Mouse (Mus musculus) C2C12 (cell line): Measurements from ENCODE around the gene Ddhd1.

Experiments
- CEBPB ChIP-seq: IDR thresholded peaks from one replicate; pipeline ENCODE4 v1.6.1; 2011; ENCODE audit warnings: low read depth, mild to moderate bottlenecking, control low read depth, moderate library complexity
- CTCF ChIP-seq: IDR thresholded peaks from one replicate; pipeline ENCODE4 v1.5.1; 2011; ENCODE audit not compliant: control insufficient read depth, insufficient read depth, insufficient read length
- FOSL1 ChIP-seq: IDR thresholded peaks from one replicate; pipeline ENCODE4 v1.8.0; 2011; ENCODE audit warnings: mild to moderate bottlenecking, low read length; ENCODE audit not compliant: poor library complexity, insufficient read depth, severe bottlenecking
- MAX ChIP-seq: IDR thresholded peaks from one replicate; pipeline ENCODE4 v1.6.1; 2011; ENCODE audit warnings: mild to moderate bottlenecking, control low read depth
- MYOD1 ChIP-seq: IDR thresholded peaks from one replicate; pipeline ENCODE4 v1.6.1; 2011; ENCODE audit warnings: low read depth; ENCODE audit not compliant: control insufficient read depth, insufficient read length
- USF1 ChIP-seq: IDR thresholded peaks from one replicate; pipeline ENCODE4 v1.6.1; 2011; ENCODE audit warnings: low read depth, mild to moderate bottlenecking, control low read depth, moderate library complexity

DNA sequence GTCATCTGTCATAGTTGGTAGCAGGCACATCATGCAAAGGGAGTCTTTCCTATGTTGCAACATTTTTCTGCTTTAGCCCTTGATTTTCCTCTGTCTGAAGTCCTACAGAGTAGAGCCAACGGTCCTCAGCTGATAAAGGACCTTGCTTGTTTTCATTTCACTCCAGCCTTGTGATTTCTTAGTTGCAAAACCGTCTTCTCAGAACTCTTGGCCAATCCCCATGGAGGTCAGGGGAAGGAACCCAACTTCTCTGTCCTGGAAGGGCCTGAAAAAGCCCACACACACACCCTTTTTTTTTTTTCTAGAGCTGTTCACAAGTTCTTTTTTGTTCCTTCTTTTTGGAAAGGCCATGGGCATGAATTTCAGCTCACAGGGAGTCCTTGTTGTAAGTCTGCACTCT, 9.3 kb upstream of the Ddhd1 start:
- TF ChIP-seq CTCF: no peak
- TF ChIP-seq CEBPB: no peak
- TF ChIP-seq MAX: no peak
- no peak for TF ChIP-seq FOSL1
- TF ChIP-seq USF1: no peak
- TF ChIP-seq MYOD1: no peak
